Mouse (Mus musculus): Measurements from ENCODE around the gene Ephb2.

DNA sequence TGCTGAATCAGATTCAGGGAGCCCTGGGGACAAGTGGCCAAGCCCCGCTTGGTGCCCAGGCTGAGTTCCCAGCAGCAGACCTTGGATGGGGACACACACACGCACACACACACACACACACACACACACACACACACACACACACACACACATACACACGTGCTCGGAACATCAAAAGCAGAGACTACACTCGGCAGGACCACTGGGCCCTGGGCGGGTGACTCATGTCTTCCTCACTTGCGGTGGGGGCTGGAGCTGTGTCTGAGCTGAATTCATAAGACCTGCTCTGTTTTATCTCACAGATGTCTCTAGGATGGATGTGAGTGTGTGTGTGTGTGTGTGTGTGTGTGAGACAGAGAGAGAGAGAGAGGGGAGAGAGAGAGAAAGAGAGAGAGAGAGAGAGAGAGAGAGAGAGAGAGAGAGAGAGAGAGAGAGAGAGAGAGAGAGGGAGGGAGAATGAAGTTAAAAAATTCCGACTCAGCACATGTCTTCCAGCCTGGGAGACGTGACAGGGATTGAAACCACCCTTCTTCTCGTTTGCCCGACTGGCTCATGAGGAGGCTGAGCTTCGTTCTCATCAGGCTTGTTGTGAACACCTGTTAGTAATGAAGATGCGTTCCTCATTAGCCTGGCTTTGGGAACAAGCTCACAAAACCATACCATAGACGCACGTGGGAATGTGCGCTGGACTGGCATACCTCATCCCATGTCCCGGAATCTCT lies 113.3 kb downstream of the Ephb2 start:
- TF ChIP-seq POLR2A (IDR thresholded peaks at IDR 0.05; ENCODE audit: insufficient read length, low read depth) (no peak), REST (IDR thresholded peaks at IDR 0.05; ENCODE audit: insufficient read depth, insufficient read length) (no peak), USF1 (IDR thresholded peaks at IDR 0.05; ENCODE audit: low read depth) (no peak), CEBPB (IDR thresholded peaks at IDR 0.05; ENCODE audit: insufficient read depth, poor library complexity, severe bottlenecking) (no peak), E2F4 (IDR thresholded peaks at IDR 0.05; ENCODE audit: insufficient read depth) (no peak), MYOG (IDR thresholded peaks at IDR 0.05; ENCODE audit: control insufficient read depth in 1 of 3, insufficient read depth in 1 of 3, insufficient read length in 2 of 3, low read depth in 2 of 3) (peak in 1 of 3 experiments; percentile 6), MAX (IDR thresholded peaks at IDR 0.05; ENCODE audit: low read depth) (no peak)

All from myocyte (in vitro differentiated cells).